Mouse (Mus musculus): ENCODE measurements at regions not wholly inside any gene's neighbourhood (a gene's known extent, or its start where the extent isn't known, plus 50 kb on each side); places are given as distances from the start of the nearest gene placed in this dataset.

- Histone ChIP-seq H3K9ac (ENCODE audit: low read length) (no peak overlapping the region), H3K9me3 (ENCODE audit: control insufficient read depth, low read length) (no peaks in the 10 kb centered on the region), H3K4me3 (ENCODE audit: low read depth, low read length) (no peak overlapping the region), H3K36me3 (ENCODE audit: control insufficient read depth, insufficient read depth, low read length) (no peaks in the 10 kb centered on the region), H3K4me1 (replicated peaks; ENCODE audit: control insufficient read depth, insufficient read depth, low read length) (no peaks in the 10 kb centered on the region), H3K27me3 (ENCODE audit: control insufficient read depth, insufficient read depth, low read length) (no peaks in the 10 kb centered on the region), H3K4me2 (ENCODE audit: low read depth, low read length, severe bottlenecking) (no peak overlapping the region), H3K27ac (ENCODE audit: low read depth, low read length) (no peak overlapping the region)
- ATAC-seq (replicated peaks; ENCODE audit: low FRiP score), result no peak
- 83% methylated on average over 4 of the region's 4 CpGs for WGBS
- no peak for DNase-seq (ENCODE audit: low spot score)
Measured at GRCm38 (mm10) chr15:60993971-60994690, 71.3 kb upstream of the A1bg start.

- H3K36me3 ChIP-seq (ENCODE audit: control insufficient read depth, insufficient read depth, low read length), result no peaks in the 10 kb centered on the region
- no peak overlapping the region for H3K4me3 ChIP-seq (ENCODE audit: low read depth, low read length)
- no peak overlapping the region for H3K27ac ChIP-seq (ENCODE audit: low read depth, low read length)
- no peak overlapping the region for H3K4me2 ChIP-seq (ENCODE audit: low read depth, low read length, severe bottlenecking)
- WGBS, result 82% methylated on average over 2 of the region's 2 CpGs
- DNase-seq (ENCODE audit: low spot score), result no peak
- ATAC-seq (replicated peaks; ENCODE audit: low FRiP score), result no peak
- H3K9ac ChIP-seq (ENCODE audit: low read length), result no peak overlapping the region
- H3K4me1 ChIP-seq (replicated peaks; ENCODE audit: control insufficient read depth, insufficient read depth, low read length), result no peaks in the 10 kb centered on the region
- no peaks in the 10 kb centered on the region for H3K27me3 ChIP-seq (ENCODE audit: control insufficient read depth, insufficient read depth, low read length)
- no peaks in the 10 kb centered on the region for H3K9me3 ChIP-seq (ENCODE audit: control insufficient read depth, low read length)
Measured at GRCm38 (mm10) chr15:60993394-60993793, 70.6 kb upstream of the A1bg start.

GRCm38 (mm10) chr15:60982576-60982975 lies 59.8 kb upstream of the A1bg start:
- H3K4me2 ChIP-seq (ENCODE audit: low read depth, low read length, severe bottlenecking), result no peak overlapping the region
- ATAC-seq (replicated peaks; ENCODE audit: low FRiP score) (no peak), DNase-seq (ENCODE audit: low spot score) (no peak)
- no peak overlapping the region for H3K9ac ChIP-seq (ENCODE audit: low read length)
- WGBS, result 88% methylated on average over 2 of the region's 2 CpGs
- H3K9me3 ChIP-seq (ENCODE audit: control insufficient read depth, low read length), result no peaks in the 10 kb centered on the region
- no peak overlapping the region for H3K4me3 ChIP-seq (ENCODE audit: low read depth, low read length)
- no peak overlapping the region for H3K27ac ChIP-seq (ENCODE audit: low read depth, low read length)
- H3K36me3 ChIP-seq (ENCODE audit: control insufficient read depth, insufficient read depth, low read length), result no peaks in the 10 kb centered on the region
- H3K27me3 ChIP-seq (ENCODE audit: control insufficient read depth, insufficient read depth, low read length), result no peaks in the 10 kb centered on the region
- no peaks in the 10 kb centered on the region for H3K4me1 ChIP-seq (replicated peaks; ENCODE audit: control insufficient read depth, insufficient read depth, low read length)

Data from forebrain, embryonic 11.5 days (tissue).